Mouse (Mus musculus): ENCODE measurements around the gene Hps1. TPM values are rescaled to one million over a fixed set of nuclear protein-coding genes. Genes with fewer than 3 reads are reported as not detected.
A peak's percentile ranks its signal among the peaks of the same experiment; 100 is the strongest.
"Not testable (repeated sequence)": the region's sequence is repeated elsewhere in the genome, so short reads cannot be mapped to it uniquely, and the experiment has no call there.

The Hps1 gene
- polyA plus RNA-seq, 1 experiment: 13.8 TPM

- Histone ChIP-seq H3K4me3 (replicated peaks; ENCODE audit: insufficient read depth, low read depth, low read length) (no peak overlapping the region), H3K27me3 (ENCODE audit: control insufficient read depth, insufficient read depth, low read length) (no peaks in the 10 kb centered on the region), H3K4me1 (ENCODE audit: control insufficient read depth, insufficient read depth, low read length) (no peaks in the 10 kb centered on the region), H3K27ac (ENCODE audit: insufficient read depth, low read length) (no peak overlapping the region)
- TF ChIP-seq CTCF (IDR thresholded peaks at IDR 0.05; ENCODE audit: borderline replicate concordance, insufficient read depth, low read depth, low read length): no peak
- WGBS: 83% methylated on average over 2 of the region's 2 CpGs
- DNase-seq: no peak
Measured at GRCm38 (mm10) chr19:42797866-42798265, 18.1 kb upstream of the Hps1 start.

- no peaks in the 10 kb centered on the region for H3K27me3 ChIP-seq (ENCODE audit: control insufficient read depth, insufficient read depth, low read length)
- no peaks in the 10 kb centered on the region for H3K4me1 ChIP-seq (ENCODE audit: control insufficient read depth, insufficient read depth, low read length)
- no peak overlapping the region for H3K27ac ChIP-seq (ENCODE audit: insufficient read depth, low read length)
- WGBS: 38% methylated on average over 9 of the region's 9 CpGs
- TF ChIP-seq CTCF (IDR thresholded peaks at IDR 0.05; ENCODE audit: borderline replicate concordance, insufficient read depth, low read depth, low read length): no peak
- TF ChIP-seq POLR2A (IDR thresholded peaks at IDR 0.05; ENCODE audit: borderline replicate concordance, insufficient read depth, low read length): no peak
- DNase-seq: no peak
- no peak overlapping the region for H3K4me3 ChIP-seq (replicated peaks; ENCODE audit: insufficient read depth, low read depth, low read length)
Measured at GRCm38 (mm10) chr19:42795801-42796200, 16.0 kb upstream of the Hps1 start.

GRCm38 (mm10) chr19:42794914-42795613 is 15.3 kb upstream of the Hps1 start:
- 2% methylated on average over 31 of the region's 31 CpGs for WGBS
- no peak overlapping the region for H3K27ac ChIP-seq (ENCODE audit: insufficient read depth, low read length)
- TF ChIP-seq POLR2A (IDR thresholded peaks at IDR 0.05; ENCODE audit: borderline replicate concordance, insufficient read depth, low read length) (no peak), CTCF (IDR thresholded peaks at IDR 0.05; ENCODE audit: borderline replicate concordance, insufficient read depth, low read depth, low read length) (peak; percentile 95)
- DNase-seq: peak; percentile 80 to 89
- H3K27me3 ChIP-seq (ENCODE audit: control insufficient read depth, insufficient read depth, low read length): no peaks in the 10 kb centered on the region
- H3K4me1 ChIP-seq (ENCODE audit: control insufficient read depth, insufficient read depth, low read length): no peaks in the 10 kb centered on the region
- peak overlapping the region; percentile 45 for H3K4me3 ChIP-seq (replicated peaks; ENCODE audit: insufficient read depth, low read depth, low read length)

- TF ChIP-seq CTCF (IDR thresholded peaks at IDR 0.05; ENCODE audit: borderline replicate concordance, insufficient read depth, low read depth, low read length): no peak
- TF ChIP-seq POLR2A (IDR thresholded peaks at IDR 0.05; ENCODE audit: borderline replicate concordance, insufficient read depth, low read length): no peak
Measured at GRCm38 (mm10) chr19:42788311-42788710, 8.5 kb upstream of the Hps1 start.

GRCm38 (mm10) chr19:42785562-42786220 is 5.9 kb upstream of the Hps1 start:
- H3K4me1 ChIP-seq (ENCODE audit: control insufficient read depth, insufficient read depth, low read length): no peaks in the 10 kb centered on the region; the same call in 1 of the 2 replicates
- no peak for DNase-seq
- no peak overlapping the region for H3K4me3 ChIP-seq (replicated peaks; ENCODE audit: insufficient read depth, low read depth, low read length)
- TF ChIP-seq POLR2A (IDR thresholded peaks at IDR 0.05; ENCODE audit: borderline replicate concordance, insufficient read depth, low read length) (no peak), CTCF (IDR thresholded peaks at IDR 0.05; ENCODE audit: borderline replicate concordance, insufficient read depth, low read depth, low read length) (no peak)
- H3K27ac ChIP-seq (ENCODE audit: insufficient read depth, low read length): no peak overlapping the region
- no peaks in the 10 kb centered on the region for H3K27me3 ChIP-seq (ENCODE audit: control insufficient read depth, insufficient read depth, low read length)
- WGBS: 61% methylated on average over 8 of the region's 8 CpGs

More at GRCm38 (mm10) chr19:42788311-42788710, 8.5 kb upstream of the Hps1 start:
- DNase-seq: no peak
- no peaks in the 10 kb centered on the region; the same call in 1 of the 2 replicates for H3K4me1 ChIP-seq (ENCODE audit: control insufficient read depth, insufficient read depth, low read length)
- no peaks in the 10 kb centered on the region for H3K27me3 ChIP-seq (ENCODE audit: control insufficient read depth, insufficient read depth, low read length)
- H3K4me3 ChIP-seq (replicated peaks; ENCODE audit: insufficient read depth, low read depth, low read length): no peak overlapping the region
- 69% methylated on average over 5 of the region's 5 CpGs for WGBS
- no peak overlapping the region for H3K27ac ChIP-seq (ENCODE audit: insufficient read depth, low read length)

- Histone ChIP-seq H3K4me1 (ENCODE audit: control insufficient read depth, insufficient read depth, low read length) (no peaks in the 10 kb centered on the region; the same call in 1 of the 2 replicates), H3K27ac (ENCODE audit: insufficient read depth, low read length) (no peak overlapping the region), H3K4me3 (replicated peaks; ENCODE audit: insufficient read depth, low read depth, low read length) (no peak overlapping the region), H3K27me3 (ENCODE audit: control insufficient read depth, insufficient read depth, low read length) (no peaks in the 10 kb centered on the region)
- WGBS: 36% methylated on average over 2 of the region's 2 CpGs
- no peak for DNase-seq
- no peak for TF ChIP-seq POLR2A (IDR thresholded peaks at IDR 0.05; ENCODE audit: borderline replicate concordance, insufficient read depth, low read length)
- TF ChIP-seq CTCF (IDR thresholded peaks at IDR 0.05; ENCODE audit: borderline replicate concordance, insufficient read depth, low read depth, low read length): no peak
Measured at GRCm38 (mm10) chr19:42785129-42785528, 5.4 kb upstream of the Hps1 start.

GRCm38 (mm10) chr19:42780156-42780538 is 369 bp upstream of the Hps1 start:
- H3K27me3 ChIP-seq (ENCODE audit: control insufficient read depth, insufficient read depth, low read length); DNase-seq; H3K4me1 ChIP-seq (ENCODE audit: control insufficient read depth, insufficient read depth, low read length): not testable (repeated sequence)
- 54% methylated on average over 7 of the region's 7 CpGs for WGBS
- peak overlapping the region; percentile 69 for H3K4me3 ChIP-seq (replicated peaks; ENCODE audit: insufficient read depth, low read depth, low read length)
- peak overlapping the region; percentile 18; the same call in 1 of the 2 replicates for H3K27ac ChIP-seq (ENCODE audit: insufficient read depth, low read length)

- Histone ChIP-seq H3K27me3 (ENCODE audit: control insufficient read depth, insufficient read depth, low read length) (no peaks in the 10 kb centered on the region), H3K4me1 (ENCODE audit: control insufficient read depth, insufficient read depth, low read length) (no peaks in the 10 kb centered on the region), H3K27ac (ENCODE audit: insufficient read depth, low read length) (no peak overlapping the region), H3K4me3 (replicated peaks; ENCODE audit: insufficient read depth, low read depth, low read length) (no peak overlapping the region)
- TF ChIP-seq CTCF (IDR thresholded peaks at IDR 0.05; ENCODE audit: borderline replicate concordance, insufficient read depth, low read depth, low read length) (peak; percentile 9; the same call in 1 of the 2 replicates), POLR2A (IDR thresholded peaks at IDR 0.05; ENCODE audit: borderline replicate concordance, insufficient read depth, low read length) (no peak)
- DNase-seq: peak; percentile 18 to 28
- 86% methylated on average over 5 of the region's 5 CpGs for WGBS
Measured at GRCm38 (mm10) chr19:42777801-42778200, 2.0 kb downstream of the Hps1 start.
